Comparison of ENCODE assay signal across 22 mouse cellular contexts in genomic region chr5:122589891-122590290, GRCm38 (mm10). TPM values are rescaled to one million over a fixed set of nuclear protein-coding genes. Genes with fewer than 3 reads are reported as not detected.
DNase-seq lines count a peak whose midpoint lies in the region; ATAC-seq and TF ChIP-seq lines count a peak whose summit lies in the region.
"Had no signal": no experiment of that assay in that cellular context is flagged by ENCODE, and none has a peak within 500 bp of the region (broad histone marks: within the 10 kb centered on the region; RNA-seq: fewer than 3 reads in every experiment).

No protein-coding gene starts in this region.

- H3K9ac ChIP-seq in heart, adult 2 months (ENCODE audit: low read depth, low read length), result no peak overlapping the region
- no peak overlapping the region for H3K9ac ChIP-seq in kidney, embryonic 14.5 days (ENCODE audit: low read depth, low read length)
- H3K9ac ChIP-seq in kidney, embryonic 16.5 days (replicated peaks; ENCODE audit: low read length), result no peak overlapping the region

- no peak for TF ChIP-seq CTCF in heart, adult 2 months (IDR thresholded peaks at IDR 0.05)
- no peak for TF ChIP-seq CTCF in kidney, adult 2 months (conservative IDR thresholded peaks at IDR 0.05; ENCODE audit: insufficient read depth, insufficient read length, low read depth, low read length)
- TF ChIP-seq CTCF in layer of hippocampus, adult 2 months (conservative IDR thresholded peaks at IDR 0.05), result no peak

- no peak for TF ChIP-seq EP300 in heart, adult 2 months (IDR thresholded peaks at IDR 0.05; ENCODE audit: insufficient read depth, low read depth, low read length)

- H3K79me2 ChIP-seq in heart, adult 2 months (replicated peaks; ENCODE audit: control insufficient read depth, insufficient read depth, low read length), result no peaks in the 10 kb centered on the region

- no peaks in the 10 kb centered on the region for H3K27me3 ChIP-seq in heart, embryonic 10.5 days (ENCODE audit: insufficient read depth, poor library complexity, severe bottlenecking)
- no peaks in the 10 kb centered on the region for H3K27me3 ChIP-seq in heart, adult 2 months (ENCODE audit: control insufficient read depth, insufficient read depth, low read length)
- no peaks in the 10 kb centered on the region for H3K27me3 ChIP-seq in kidney, adult 2 months (replicated peaks; ENCODE audit: control insufficient read depth, insufficient read depth, low read length)
- H3K27me3 ChIP-seq in kidney, embryonic 14.5 days (ENCODE audit: control insufficient read depth, insufficient read depth, low read length), result no peaks in the 10 kb centered on the region
- no peaks in the 10 kb centered on the region for H3K27me3 ChIP-seq in kidney, embryonic 16.5 days (ENCODE audit: insufficient read depth, low read length)
- H3K27me3 ChIP-seq: CH12.LX, Patski had no signal

- intact Hi-C loops in heart, adult 2 months (cut with DNase I), result loop anchor here (2.0 kb wide), 1 partner anchor 23 kb away; no protein-coding TSS in a partner anchor

- no peak overlapping the region for H3K4me2 ChIP-seq in kidney, embryonic 14.5 days (replicated peaks; ENCODE audit: low read depth, low read length)
- no peak overlapping the region for H3K4me2 ChIP-seq in kidney, embryonic 16.5 days (replicated peaks; ENCODE audit: low read depth, low read length)

- 77% methylated on average over 4 of the region's 4 CpGs for WGBS in heart, embryonic 10.5 days
- WGBS in heart, adult 2 months, result 83% methylated on average over 4 of the region's 4 CpGs
- 67% methylated on average over 4 of the region's 4 CpGs for WGBS in kidney, adult 2 months
- WGBS in kidney, embryonic 14.5 days, result 79% methylated on average over 4 of the region's 4 CpGs
- WGBS in kidney, embryonic 16.5 days, result 81% methylated on average over 4 of the region's 4 CpGs

- no peak for ATAC-seq in kidney, embryonic 14.5 days (ENCODE audit: low FRiP score, low TSS enrichment)
- ATAC-seq in kidney, embryonic 16.5 days (ENCODE audit: low FRiP score, low TSS enrichment), result no peak
- ATAC-seq: activated CD4-positive, CD25-positive, alpha-beta regulatory T cell, adult 4 months; CD4-positive, CD25-positive, alpha-beta regulatory T cell, adult 4 months; Patski had no signal

- 0 out of 2 replicates have a peak overlapping the region, but pooled peaks have one; percentile 36 for H3K27ac ChIP-seq in heart, embryonic 10.5 days
- no peak overlapping the region for H3K27ac ChIP-seq in heart, adult 2 months
- H3K27ac ChIP-seq in kidney, adult 2 months (ENCODE audit: insufficient read depth, low read depth, low read length), result no peak overlapping the region
- no peak overlapping the region for H3K27ac ChIP-seq in kidney, embryonic 14.5 days (ENCODE audit: low read depth, low read length)
- H3K27ac ChIP-seq in kidney, embryonic 16.5 days (ENCODE audit: low read length), result no peak overlapping the region
- peak overlapping the region; percentile 64; the same call in 1 of the 2 replicates for H3K27ac ChIP-seq in layer of hippocampus, adult 2 months

- no peak for DNase-seq in heart, embryonic 10.5 days (ENCODE audit: low spot score)
- no peak for DNase-seq in heart, adult 2 months
- DNase-seq in kidney, adult 2 months, result peak; percentile 58
- peak; percentile 52 for DNase-seq in kidney, adult 9 months
- DNase-seq in layer of hippocampus, adult 2 months (ENCODE audit: low spot score in 2 of 2), result no peak
- DNase-seq in layer of hippocampus, adult 9-11 months, result no peak
- DNase-seq: adrenal gland, adult 2 months; adrenal gland, adult 8-10 months; adrenal gland, postnatal 10 days; adrenal gland, postnatal 14 days; adrenal gland, postnatal 25 days; adrenal gland, postnatal 36 days; B cell, adult 2 months; cerebellum, adult 11 months; cerebellum, adult 11-12 months had no signal

- H3K36me3 ChIP-seq in heart, embryonic 10.5 days, result peaks cover 48% of the 10 kb centered on the region
- H3K36me3 ChIP-seq in heart, adult 2 months (ENCODE audit: control insufficient read depth, insufficient read depth, low read length), result no peaks in the 10 kb centered on the region
- peaks cover 5% of the 10 kb centered on the region; the same call in 1 of the 2 replicates for H3K36me3 ChIP-seq in kidney, adult 2 months (ENCODE audit: control insufficient read depth, insufficient read depth, low read length)
- H3K36me3 ChIP-seq in kidney, embryonic 14.5 days (ENCODE audit: control insufficient read depth, insufficient read depth, low read length), result peaks cover 21% of the 10 kb centered on the region; the same call in 1 of the 2 replicates
- peaks cover 30% of the 10 kb centered on the region for H3K36me3 ChIP-seq in kidney, embryonic 16.5 days (ENCODE audit: insufficient read depth, low read length)

- H3K4me3 ChIP-seq in heart, embryonic 10.5 days, result no peak overlapping the region
- H3K4me3 ChIP-seq in heart, adult 2 months, result no peak overlapping the region
- H3K4me3 ChIP-seq in kidney, adult 2 months (ENCODE audit: insufficient read depth, low read depth, low read length), result no peak overlapping the region
- no peak overlapping the region for H3K4me3 ChIP-seq in kidney, embryonic 14.5 days (ENCODE audit: low read length)
- no peak overlapping the region for H3K4me3 ChIP-seq in kidney, embryonic 16.5 days (ENCODE audit: low read length)
- H3K4me3 ChIP-seq in layer of hippocampus, adult 2 months, result no peak overlapping the region

- H3K9me3 ChIP-seq in heart, embryonic 10.5 days, result no peaks in the 10 kb centered on the region
- no peaks in the 10 kb centered on the region for H3K9me3 ChIP-seq in kidney, embryonic 14.5 days (ENCODE audit: control insufficient read depth, low read length)
- no peaks in the 10 kb centered on the region for H3K9me3 ChIP-seq in kidney, embryonic 16.5 days (ENCODE audit: low read length)
- H3K9me3 ChIP-seq: G1E had no signal

- H3K4me1 ChIP-seq in heart, embryonic 10.5 days, result 0 out of 2 replicates have a peak, but pooled peaks cover 14% of the 10 kb centered on the region
- H3K4me1 ChIP-seq in heart, adult 2 months (ENCODE audit: control insufficient read depth, insufficient read depth, low read length), result no peaks in the 10 kb centered on the region
- no peaks in the 10 kb centered on the region for H3K4me1 ChIP-seq in kidney, adult 2 months (ENCODE audit: control insufficient read depth, insufficient read depth, low read length)
- peaks cover under 1% of the 10 kb centered on the region; the same call in 1 of the 2 replicates for H3K4me1 ChIP-seq in kidney, embryonic 14.5 days (ENCODE audit: control insufficient read depth, insufficient read depth, low read length)
- no peaks in the 10 kb centered on the region for H3K4me1 ChIP-seq in kidney, embryonic 16.5 days (ENCODE audit: insufficient read depth, low read length)

- TF ChIP-seq POLR2A in heart, adult 2 months (IDR thresholded peaks at IDR 0.05; ENCODE audit: insufficient read depth, low read depth, low read length), result no peak
- no peak for TF ChIP-seq POLR2A in kidney, adult 2 months (IDR thresholded peaks at IDR 0.05; ENCODE audit: low read depth, low read length)

RNA-seq across cellular contexts. Expression of gene Ift81, which starts 24.4 kb away (rescaled TPM):
- polyA plus RNA-seq in heart, embryonic 10.5 days (2016; fragmentation: Nextera tagmentation; extraction: Ambion mirVana), result 25.2 and 35.2 TPM in 2 replicates
- total RNA-seq in heart, adult 2 months (2021), result 10 to 100 TPM; 78.1 to 97.0 TPM
- 11.4 and 25.3 TPM in 2 replicates for polyA plus RNA-seq in heart, adult 2 months (2012; rRNA removed)
- polyA plus RNA-seq in kidney, adult 2 months (2012; rRNA removed), result 2.0 and 3.4 TPM in 2 replicates
- 34.1 and 46.0 TPM in 2 replicates for polyA plus RNA-seq in kidney, embryonic 14.5 days (2014; fragmentation: Nextera tagmentation; extraction: Ambion mirVana)
- polyA plus RNA-seq in kidney, embryonic 16.5 days (2015; fragmentation: Nextera tagmentation; extraction: Ambion mirVana), result 33.3 and 39.6 TPM in 2 replicates
- 10 to 100 TPM; 36.0 to 38.4 TPM for total RNA-seq in layer of hippocampus, adult 2 months (2021)

RNA-seq across cellular contexts. Expression of gene P2rx7, which starts 53.8 kb away (rescaled TPM):
- polyA plus RNA-seq in heart, embryonic 10.5 days (2016; fragmentation: Nextera tagmentation; extraction: Ambion mirVana), result 0.33 and 0.47 TPM in 2 replicates
- 1 to 10 TPM; 2.8 to 3.1 TPM for total RNA-seq in heart, adult 2 months (2021)
- 7.2 and 7.4 TPM in 2 replicates for polyA plus RNA-seq in heart, adult 2 months (2012; rRNA removed)
- polyA plus RNA-seq in kidney, adult 2 months (2012; rRNA removed), result 5.1 and 5.3 TPM in 2 replicates
- 0.56 and 1.1 TPM in 2 replicates for polyA plus RNA-seq in kidney, embryonic 14.5 days (2014; fragmentation: Nextera tagmentation; extraction: Ambion mirVana)
- polyA plus RNA-seq in kidney, embryonic 16.5 days (2015; fragmentation: Nextera tagmentation; extraction: Ambion mirVana), result 1.3 and 1.5 TPM in 2 replicates
- 1 to 10 TPM; 8.4 to 9.8 TPM for total RNA-seq in layer of hippocampus, adult 2 months (2021)

Comparison
In these comparisons a context has a peak if more than half of its experiments do, and no peak if none do; other contexts are left out.
1. H3K27ac ChIP-seq: peak in heart, embryonic 10.5 days (single experiment) and layer of hippocampus, adult 2 months (single experiment); none in heart, adult 2 months (single experiment), kidney, adult 2 months (single experiment), kidney, embryonic 14.5 days (single experiment) and kidney, embryonic 16.5 days (single experiment).
2. DNase-seq: peak in kidney, adult 2 months (single experiment) and kidney, adult 9 months (single experiment); none in heart, embryonic 10.5 days (single experiment), heart, adult 2 months (0 of 2), layer of hippocampus, adult 2 months (0 of 2) and layer of hippocampus, adult 9-11 months (single experiment).